Mouse (Mus musculus): Measurements from ENCODE around the gene Ero1l. TPM values are rescaled to one million over a fixed set of nuclear protein-coding genes. Genes with fewer than 3 reads are reported as not detected.

Ero1l gene
- polyA plus RNA-seq (2012; rRNA removed), result 10.1 and 10.8 TPM in 2 replicates

DNA sequence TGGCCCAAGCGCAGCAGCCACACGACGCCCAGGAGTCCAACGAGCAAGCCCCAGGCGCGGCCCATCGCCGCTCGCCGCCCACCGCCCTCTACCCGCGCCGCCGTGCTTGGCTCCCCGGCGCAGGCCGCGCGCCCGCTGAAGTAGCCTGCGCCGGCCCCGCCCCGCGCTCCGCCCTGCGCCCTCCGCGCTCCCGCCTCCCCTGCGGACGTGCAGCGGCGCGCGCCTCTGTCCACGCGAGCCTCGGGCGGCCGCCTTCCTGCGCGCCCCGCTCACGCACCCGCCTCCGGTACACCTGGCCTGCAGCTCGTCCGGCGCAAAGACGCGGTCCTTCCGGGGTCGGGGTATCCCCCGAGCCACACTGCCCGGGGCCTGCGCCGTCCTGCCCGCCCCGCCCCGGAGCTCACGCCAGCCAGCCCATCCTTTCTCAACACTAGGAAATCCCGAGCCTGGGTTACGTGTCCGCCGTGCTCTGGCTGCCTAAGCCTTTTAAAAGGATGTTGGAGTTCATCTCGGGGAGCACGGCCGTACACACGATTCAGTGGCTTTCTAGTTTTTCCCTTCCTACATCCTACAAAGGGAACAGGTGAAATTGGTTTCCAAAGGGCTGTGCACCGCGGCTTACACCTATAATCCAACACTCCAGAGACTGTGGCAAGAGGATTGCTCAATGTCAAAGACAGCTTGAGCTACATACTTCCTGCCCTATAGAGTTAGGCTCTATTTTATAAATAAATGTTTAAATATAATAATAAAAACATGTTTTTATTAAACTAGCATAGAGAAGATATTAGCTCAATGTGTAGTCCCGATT lies at the start of gene Ero1l:
Ero1l (minus strand) TSS at position 346 of the 811 bp plus-strand sequence.
- no peak for DNase-seq (ENCODE audit: low read depth)

DNA sequence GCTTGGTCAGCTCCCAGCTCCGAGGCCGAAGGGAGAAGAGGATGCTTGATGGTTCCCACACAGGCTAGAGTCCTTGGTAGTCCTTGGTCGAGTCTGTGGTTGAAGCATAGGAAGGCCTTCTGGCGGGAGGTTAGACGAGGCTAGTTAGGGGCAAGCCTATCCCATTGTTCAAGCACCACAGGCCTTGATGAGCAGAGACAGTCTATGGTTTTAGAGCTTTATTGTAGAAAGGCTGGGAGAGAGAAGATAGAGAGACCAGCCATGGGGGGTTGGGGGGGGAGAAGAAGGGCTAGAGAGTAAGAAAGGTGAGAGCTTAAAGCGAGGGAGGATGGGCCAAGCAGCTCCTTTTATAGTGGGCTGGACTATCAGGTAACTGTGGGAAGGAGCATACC lies 46.6 kb upstream of the Ero1l start:
- DNase-seq (ENCODE audit: low read depth), result no peak

DNA sequence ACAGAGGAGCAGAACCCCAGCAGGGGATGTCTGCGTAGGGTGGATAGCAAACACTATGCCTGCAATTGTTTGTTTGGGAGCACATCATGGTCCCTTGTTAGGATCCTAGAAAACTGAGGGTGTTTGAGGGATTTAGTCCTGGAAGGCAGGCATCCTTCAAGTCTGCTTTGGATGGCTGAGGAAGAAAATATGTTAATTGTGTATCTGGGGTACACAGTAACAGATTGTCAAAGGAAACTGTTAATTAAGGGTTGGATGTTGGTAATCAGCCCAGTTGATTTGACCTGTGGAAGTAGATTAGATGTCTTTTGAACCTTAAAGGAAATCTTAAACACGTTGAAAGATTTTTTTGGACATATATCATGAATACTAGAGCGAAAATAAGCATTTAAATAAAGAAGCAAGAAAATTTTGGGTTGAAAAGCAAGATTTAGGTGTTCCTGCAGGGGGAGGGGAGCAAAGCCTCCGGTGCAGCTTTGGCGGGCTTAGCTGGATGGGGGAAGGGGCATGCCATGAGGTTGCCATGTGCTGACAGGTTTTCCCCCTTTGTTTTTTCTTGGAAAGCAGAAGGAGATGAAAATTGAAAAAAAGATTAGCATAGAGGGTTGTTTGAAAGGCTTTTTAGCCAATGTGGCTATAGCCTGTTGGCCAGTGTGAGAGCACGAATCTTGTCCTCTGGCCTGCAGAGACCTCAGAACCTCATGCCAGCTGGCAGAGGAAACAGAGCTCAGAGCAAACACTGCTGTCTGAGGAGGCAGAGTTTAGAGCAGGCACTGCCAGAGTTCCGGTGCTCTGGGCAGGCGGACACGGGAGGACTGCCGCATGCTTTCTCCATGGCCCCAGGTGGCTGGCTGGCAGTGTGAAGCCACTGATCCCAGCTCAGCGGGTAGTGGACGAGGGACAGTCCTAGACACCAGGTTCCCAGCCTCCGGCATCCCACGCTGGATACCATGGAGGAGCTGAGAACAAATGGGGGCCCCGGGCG lies 45.9 kb upstream of the Ero1l start:
- no peak for DNase-seq (ENCODE audit: low read depth)

DNA sequence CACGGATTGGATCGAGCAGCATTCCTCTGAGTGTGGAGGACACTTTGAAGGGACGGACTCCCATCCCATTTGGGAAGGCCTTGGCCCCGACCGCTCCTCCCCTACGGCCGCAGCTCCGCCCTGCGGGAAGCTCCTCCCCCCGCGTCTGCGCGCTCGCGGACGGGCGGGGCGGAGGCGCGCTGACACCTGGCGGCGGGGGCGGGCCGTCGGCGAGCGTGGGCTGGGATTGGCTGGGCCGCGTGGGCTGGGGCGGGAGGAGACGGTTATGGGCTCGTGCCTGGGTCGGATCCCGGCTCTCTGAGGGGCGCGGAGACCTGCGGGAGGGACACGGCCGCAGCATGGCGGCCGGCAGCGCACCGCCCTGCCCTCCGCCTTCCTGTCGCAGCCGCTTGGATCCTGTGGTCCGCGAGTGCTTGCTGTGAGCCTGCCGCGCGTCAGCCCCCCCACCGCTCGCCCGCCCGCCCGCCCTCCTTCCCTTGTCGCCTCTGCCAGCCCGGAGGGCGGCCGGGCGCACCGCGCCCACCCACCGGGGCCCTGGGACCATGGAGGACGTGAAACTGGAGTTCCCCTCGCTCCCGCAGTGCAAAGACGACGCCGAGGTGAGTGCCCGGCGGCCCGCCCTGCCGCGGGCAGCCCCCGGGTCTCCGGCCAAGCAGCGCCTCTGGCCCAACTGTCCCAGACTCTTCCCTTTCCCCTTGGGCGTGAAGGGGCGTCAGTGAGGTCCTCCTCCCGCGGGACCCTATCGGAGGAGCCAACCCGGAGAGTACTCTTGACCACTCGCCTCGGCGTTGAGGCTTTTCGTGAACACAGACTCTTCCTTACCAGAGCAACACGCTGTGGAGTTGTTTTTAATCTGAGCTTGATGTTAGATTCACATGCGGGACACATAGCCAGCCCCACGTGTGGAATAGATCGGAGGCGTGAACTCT lies 32.6 kb upstream of the Ero1l start, which contains the start of gene Styx:
Styx (plus strand) TSS at position 163 of the 929 bp plus-strand sequence.
- DNase-seq (ENCODE audit: low read depth), result peak; percentile 42

DNA sequence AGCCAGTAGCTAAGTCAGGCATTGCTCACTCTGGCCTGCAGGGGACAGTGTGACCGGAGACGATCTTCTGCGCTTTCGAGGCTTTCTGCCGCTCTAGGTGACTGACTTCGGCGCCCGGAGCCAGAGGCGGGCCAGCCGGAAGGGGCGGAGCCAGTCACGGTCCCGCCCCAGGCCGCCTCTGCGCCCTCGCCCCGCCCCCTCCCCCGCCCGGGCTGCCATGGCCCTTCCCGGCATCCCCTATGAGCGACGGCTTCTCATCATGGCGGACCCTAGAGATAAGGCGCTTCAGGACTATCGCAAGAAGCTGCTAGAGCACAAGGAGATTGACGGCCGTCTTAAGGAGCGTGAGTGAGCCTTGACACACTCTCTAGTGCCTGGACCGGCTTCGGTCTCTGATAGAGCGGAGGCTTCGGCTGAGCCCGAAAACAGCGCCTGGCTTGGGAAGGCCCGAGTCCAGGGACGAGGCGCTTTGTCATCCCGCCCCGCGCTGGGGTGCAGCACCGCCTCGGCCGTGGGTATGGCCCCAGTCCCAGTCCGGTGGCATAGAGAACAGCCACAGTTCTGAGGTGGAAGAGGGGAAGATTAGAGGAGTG lies 11.1 kb upstream of the Ero1l start, which contains the start of gene Psmc6:
Psmc6 (plus strand) TSS at position 200 of the 593 bp plus-strand sequence.
- no peak for DNase-seq (ENCODE audit: low read depth)

DNA sequence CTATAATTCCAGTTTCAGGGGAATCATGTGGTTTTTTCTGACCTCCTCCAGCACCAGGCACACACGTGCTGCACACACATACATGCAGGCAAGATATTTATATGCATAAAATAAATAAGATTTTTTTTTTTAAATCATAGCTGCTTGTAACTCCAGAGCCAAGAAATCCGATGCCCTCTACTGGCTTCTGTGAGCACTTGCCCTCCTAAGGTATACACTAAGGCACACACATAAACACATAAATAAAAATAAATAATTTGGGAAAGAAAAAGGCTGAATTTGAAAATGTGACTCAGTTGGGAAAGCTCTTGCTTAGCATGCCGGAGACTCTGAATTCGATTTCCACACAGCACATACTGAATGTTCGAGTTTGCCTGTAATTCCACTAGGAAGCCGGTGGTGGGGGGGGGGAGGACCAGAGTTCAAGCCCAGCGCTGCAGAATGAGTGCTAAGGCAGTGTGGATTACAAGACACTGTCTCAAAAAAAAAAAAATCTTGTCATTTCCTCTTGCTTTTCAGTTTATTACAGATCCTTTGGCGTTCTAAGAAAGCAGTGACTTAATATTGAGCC lies 10.5 kb upstream of the Ero1l start:
- DNase-seq (ENCODE audit: low read depth), result no peak

DNA sequence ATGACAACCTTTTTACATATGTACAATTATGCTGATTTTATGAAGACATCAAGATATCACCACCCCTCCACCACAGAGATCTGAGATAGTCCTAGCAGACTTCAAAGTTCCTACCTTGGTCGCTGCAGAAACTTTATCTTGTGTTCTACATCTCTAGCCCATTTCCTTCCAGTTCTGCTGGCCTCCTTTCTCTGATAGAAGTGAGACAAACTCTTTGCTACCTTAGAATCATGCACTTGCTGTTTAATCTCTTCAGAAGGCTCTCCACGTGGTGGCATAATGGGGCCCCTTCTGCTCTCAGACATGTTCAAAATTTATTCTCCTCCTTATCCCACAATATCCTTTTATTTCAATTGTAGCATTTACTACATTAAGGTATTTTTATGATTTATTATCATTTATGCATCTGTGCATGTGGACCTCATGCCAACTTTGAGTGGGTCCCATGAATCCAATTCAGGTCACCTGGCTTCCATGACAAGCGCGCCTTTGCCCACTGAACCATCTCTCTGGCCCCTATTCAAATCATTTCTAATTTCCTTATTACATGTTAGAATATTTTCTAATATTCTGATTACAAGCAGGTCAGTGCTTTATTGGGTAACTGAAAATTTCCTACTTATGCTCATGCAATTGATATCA lies 9.6 kb upstream of the Ero1l start:
- DNase-seq (ENCODE audit: low read depth), result no peak

DNA sequence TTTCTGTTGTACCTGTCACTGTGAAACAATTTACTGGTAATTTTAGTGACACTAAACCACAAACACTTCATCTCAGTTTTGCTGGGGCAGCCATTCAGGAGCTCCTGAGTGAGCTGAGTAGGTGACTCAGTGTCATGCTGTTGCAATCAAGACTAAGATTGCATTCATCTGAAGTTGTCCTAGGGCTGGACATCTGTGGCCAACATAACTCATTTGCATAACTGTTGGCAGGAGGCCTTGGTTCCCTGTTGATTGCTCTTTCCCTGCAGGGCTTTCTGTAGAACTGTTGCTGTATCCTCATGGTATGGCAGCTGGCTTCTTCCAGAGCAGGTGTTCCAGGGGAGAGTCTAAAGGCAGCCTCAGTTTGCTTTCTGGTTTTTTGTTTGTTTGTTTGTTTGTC lies 6.9 kb upstream of the Ero1l start:
- peak; percentile 96 for DNase-seq (ENCODE audit: low read depth)

DNA sequence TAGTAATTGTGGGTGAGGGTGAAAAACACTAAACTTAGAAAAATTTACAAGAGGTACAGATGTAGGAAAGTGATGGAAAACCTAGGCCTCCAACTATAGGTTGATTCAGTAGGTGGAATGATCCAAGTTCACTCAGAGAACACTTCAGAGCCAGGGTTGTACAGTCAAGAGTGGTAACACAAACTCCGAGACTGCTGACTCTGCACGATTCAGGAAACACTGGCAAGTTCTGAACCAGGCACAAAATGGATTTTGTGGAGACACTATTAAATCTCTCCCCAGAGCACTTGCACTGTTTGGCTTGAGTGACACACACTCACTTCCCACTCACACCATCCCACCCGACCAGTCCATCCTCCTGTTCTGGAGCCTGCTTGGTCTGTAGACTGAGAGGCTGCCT lies 4.7 kb upstream of the Ero1l start:
- no peak for DNase-seq (ENCODE audit: low read depth)

DNA sequence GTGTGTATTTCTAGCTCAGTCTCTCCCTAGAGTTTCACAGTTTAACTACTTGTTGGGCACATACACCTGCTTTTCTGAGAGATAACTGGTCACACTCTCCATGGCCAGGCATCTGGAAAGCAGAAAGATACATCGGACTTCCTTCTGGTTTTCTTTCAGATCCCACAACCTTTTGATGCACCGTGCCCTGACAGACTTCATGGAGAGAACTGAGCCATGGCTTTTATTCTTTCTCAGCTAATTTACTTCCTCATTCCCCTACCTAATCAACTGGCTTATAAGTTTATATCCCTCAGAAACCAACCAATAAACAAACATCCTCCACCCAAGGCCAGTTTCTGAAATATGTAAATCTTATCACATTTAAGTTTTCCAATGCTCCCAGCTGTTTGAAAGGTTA lies 3.9 kb upstream of the Ero1l start:
- no peak for DNase-seq (ENCODE audit: low read depth)

DNA sequence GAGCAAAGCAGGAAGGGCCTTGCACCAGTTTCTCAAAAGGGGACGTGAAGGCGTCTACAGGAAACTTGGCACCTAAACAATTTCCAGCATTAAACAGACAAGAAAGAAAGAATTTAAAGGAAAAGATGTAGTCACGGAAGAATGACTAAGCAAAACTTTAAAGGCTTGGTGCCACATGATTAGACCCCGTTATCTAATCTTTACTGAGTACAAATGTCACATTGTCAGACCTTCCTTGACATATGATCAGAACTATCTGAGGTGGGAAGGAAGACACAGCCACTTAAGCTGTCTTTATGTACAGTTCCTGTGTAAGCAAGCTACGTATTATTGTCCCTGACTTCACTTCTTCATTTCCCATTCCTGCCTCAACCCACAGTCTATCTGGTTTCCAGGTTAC lies 3.1 kb upstream of the Ero1l start:
- no peak for DNase-seq (ENCODE audit: low read depth)

DNA sequence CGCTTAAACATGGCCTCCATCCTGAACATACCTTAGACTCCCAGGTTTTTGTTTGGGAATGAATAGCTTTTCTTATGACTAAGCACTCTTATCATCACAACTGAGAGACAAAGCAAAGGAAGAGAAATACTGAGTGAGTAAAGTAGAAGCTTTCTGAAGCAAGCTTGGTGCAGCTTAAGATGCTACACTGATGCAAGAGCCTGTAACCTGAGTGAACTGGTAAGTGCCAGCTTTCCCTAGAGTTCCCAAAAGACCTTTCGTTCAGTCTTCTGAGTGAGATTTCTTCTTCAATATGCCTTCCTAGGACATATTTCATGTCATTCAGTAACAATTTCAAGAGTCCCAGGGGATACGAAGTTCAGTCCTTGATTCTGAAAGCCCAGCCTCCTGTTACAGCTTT lies 2.5 kb upstream of the Ero1l start:
- DNase-seq (ENCODE audit: low read depth), result no peak

DNA sequence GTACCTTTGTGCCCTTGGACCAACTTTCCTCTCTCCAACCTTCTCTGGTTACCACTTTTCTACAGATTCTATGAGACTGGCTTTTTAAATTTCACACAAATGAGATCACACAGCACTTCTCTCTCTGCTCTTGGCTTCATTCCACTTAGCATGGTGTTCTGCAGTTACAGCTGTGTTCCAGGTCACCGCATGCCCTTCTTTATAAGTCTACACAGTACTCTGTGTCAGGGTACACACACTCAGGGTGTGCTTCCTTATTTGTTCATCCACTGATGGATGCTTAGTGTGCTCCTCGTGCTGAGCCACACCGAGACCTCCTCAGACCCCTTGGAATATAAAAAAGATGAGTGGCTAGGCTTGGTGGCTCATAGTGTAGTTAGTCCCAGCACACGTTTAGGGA lies 1.5 kb upstream of the Ero1l start:
- no peak for DNase-seq (ENCODE audit: low read depth)

DNA sequence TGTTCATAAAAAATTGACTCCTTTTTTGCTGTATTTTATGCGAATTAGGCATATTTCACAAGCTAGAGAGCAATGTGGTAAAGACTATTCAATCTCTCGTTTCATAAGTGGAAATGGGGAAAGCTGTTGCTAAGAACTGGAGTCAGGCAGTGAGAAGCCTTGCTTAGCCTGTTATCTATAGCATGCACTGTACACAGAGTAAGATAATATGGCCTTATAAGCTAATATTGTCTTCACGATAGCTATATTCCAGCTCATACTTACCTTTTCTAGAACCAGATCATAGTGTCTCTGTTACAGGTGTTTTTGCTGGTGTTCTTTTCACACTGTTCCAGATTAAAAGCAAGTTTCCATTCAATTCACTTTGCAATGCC lies 653 bp upstream of the Ero1l start:
- no peak for DNase-seq (ENCODE audit: low read depth)

DNA sequence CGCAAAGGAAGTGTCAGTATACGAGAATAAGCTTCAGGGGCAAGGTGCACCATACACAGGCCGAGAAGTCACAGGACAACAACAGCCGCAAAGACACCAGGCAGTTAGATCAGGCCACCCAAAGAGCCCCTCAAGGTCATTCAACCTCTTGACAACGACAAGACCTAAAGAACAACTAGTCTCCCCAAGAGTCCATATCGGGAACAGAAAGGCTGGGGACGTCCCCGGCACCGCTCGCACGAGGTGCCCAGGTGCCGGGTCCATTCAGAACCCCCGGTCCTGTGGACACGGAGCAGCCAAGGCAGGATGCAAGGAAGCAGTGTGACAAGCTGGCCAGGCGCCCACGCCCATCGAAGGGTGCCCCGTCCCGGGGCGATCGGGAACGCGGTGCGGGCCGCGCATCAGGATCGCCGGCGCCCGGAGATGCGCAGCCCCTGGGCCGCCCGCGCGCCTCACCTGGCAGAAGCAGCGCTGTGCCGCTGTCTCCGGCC lies 605 bp downstream of the Ero1l start:
- no peak for DNase-seq (ENCODE audit: low read depth)

DNA sequence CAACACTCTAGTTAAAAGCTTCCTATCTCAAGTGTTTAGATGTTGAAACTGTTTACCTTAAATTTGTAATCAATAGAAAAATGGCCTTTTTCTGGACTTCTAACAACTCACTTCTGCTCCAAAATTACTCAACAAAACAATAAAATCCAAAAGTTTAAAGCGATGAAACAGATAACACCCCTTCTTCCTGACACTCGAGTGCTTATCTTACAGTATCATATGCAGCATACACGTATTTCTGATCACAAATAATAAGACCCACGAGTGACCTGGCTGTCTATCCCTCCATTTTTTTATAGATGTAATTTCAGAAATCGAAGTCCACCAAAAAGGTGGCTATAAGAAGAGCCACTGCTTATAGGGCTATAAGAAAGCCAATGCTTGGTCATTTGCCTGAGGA lies 1.6 kb downstream of the Ero1l start:
- DNase-seq (ENCODE audit: low read depth), result no peak

DNA sequence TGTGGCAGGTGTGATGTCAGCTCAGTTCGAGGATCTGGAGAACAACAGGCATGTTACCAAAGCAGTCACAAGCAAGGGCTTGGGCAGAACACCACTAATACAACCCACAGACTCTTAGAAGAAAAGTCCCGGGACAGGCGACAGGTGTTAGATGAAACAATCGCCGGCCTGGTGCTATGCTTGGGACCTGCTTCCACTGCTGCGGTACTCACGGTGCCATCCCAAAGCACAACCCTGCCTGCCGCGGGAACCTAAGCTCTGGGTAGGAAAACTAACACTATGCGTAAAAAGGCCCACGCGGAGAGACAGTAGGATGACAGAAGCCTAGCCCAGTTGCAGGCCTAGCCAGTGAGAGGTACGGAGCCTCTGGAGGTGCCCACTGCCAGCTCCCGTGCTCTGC lies 8.5 kb downstream of the Ero1l start:
- no peak for DNase-seq (ENCODE audit: low read depth)

DNA sequence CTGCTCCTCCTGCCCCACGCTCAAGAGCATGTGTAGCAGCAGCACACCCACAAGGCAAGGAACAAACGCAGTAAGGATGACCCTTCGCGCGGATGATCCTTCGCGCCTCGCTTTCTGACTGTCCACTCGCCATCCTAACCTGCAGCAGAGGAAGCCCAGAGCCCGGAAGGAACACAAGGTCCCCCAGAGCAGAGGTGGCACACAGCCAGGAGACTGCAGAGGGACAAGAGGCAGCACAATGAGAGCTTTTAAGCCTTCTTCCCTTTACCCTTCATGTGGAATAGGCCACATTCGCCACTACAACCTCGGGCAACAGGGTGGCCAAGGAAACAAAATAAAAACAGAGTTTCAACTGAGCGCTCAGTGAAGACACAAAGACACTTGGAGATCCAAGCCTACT lies 8.9 kb downstream of the Ero1l start:
- DNase-seq (ENCODE audit: low read depth), result no peak

DNA sequence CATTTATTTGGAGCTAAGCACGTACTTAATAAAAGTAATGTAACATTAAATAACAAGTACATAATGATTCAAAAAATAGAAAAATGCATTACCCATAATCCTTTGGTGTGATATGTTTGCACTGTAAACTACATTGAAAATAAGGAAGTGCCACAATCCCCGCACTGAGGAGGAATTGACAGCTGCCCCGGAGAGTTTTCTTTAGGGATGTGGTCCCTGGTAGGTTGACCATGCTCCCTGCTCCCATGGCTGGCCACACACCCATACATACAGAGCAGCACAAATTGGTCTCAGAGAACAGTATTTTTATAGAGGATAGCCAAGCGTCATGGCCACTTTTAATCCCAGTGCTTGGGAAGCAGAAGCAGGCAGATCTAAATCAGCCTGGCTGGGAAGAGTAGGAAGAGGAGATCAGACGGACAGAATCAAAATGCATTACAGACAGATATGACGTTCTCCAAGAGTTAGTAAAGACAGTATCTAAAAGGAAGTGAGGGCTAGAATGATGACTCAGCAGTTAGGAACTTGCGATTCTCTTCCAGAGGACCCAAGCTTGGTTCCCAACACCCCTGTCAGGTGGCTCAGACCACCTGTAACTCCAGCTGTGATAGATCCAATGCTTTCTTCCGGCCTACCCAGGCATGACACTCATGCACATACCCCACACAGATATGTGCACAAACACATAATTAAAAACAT lies 10.8 kb downstream of the Ero1l start:
- no peak for DNase-seq (ENCODE audit: low read depth)

DNA sequence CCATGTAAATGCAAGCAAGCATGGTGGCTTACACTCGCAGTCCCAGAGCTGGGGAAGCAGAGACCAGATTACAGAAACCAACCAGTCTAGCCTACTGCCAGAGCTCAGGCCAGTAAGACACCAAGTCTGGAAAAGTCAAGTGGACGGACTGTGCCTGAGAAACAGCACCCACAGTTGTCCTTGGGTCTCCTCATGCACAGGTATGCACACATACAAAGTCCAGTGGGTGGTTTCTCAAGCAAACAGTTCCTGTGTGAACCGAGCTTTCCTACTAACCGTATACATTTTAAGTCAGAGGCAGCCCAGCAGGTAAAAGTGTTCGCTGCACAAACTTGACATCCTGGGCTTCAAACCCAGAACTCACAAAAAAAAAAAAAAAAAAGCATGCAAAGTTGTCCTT lies 12.7 kb downstream of the Ero1l start:
- no peak for DNase-seq (ENCODE audit: low read depth)

Data from gonadal fat pad, adult 2 months (tissue).